Mouse (Mus musculus) embryonic facial prominence, embryonic 15.5 days (tissue): Measurements from ENCODE around the gene Acyp2. TPM values are rescaled to one million over a fixed set of nuclear protein-coding genes. Genes with fewer than 3 reads are reported as not detected.
"Not testable (repeated sequence)": the region's sequence is repeated elsewhere in the genome, so short reads cannot be mapped to it uniquely, and the experiment has no call there.

Experiments
- ATAC-seq: fragments of 200-750 bp; cut with Nextera tagmentation; 2 replicates; pipeline ENCODE4 v1.8.0; 2017; ENCODE audit warnings: low read depth, moderate TSS enrichment; ENCODE audit not compliant: insufficient number of reproducible peaks, low FRiP score, low TSS enrichment
- H3K27ac ChIP-seq: fragments of 300-500 bp; sonication (generic); replicated peaks from 2 replicates; pipeline ENCODE4 v1.5.1; 2015; ENCODE audit warnings: mild to moderate bottlenecking, inconsistent platforms
- H3K27me3 ChIP-seq: fragments of 300-500 bp; sonication (generic); 2 replicates; pipeline ENCODE4 v1.6.1; 2015; ENCODE audit warnings: inconsistent platforms
- H3K36me3 ChIP-seq: fragments of 300-500 bp; sonication (generic); 2 replicates; pipeline ENCODE4 v1.6.1; 2015; ENCODE audit warnings: mild to moderate bottlenecking, inconsistent platforms
- H3K4me1 ChIP-seq: fragments of 300-500 bp; sonication (generic); 2 replicates; pipeline ENCODE4 v1.6.1; 2015; ENCODE audit warnings: inconsistent platforms
- H3K4me2 ChIP-seq: fragments of 300-500 bp; sonication (generic); replicated peaks from 2 replicates; pipeline ENCODE4 v1.6.1; 2015; ENCODE audit warnings: mild to moderate bottlenecking, inconsistent platforms
- H3K4me3 ChIP-seq: fragments of 300-500 bp; sonication (generic); replicated peaks from 2 replicates; pipeline ENCODE4 v1.5.1; 2015; ENCODE audit warnings: mild to moderate bottlenecking, inconsistent platforms
- H3K9ac ChIP-seq: fragments of 300-500 bp; sonication (generic); 2 replicates; pipeline ENCODE4 v1.6.1; 2015; ENCODE audit warnings: inconsistent platforms
- H3K9me3 ChIP-seq: fragments of 300-500 bp; sonication (generic); replicated peaks from 2 replicates; pipeline ENCODE4 v1.6.1; 2016; ENCODE audit warnings: inconsistent platforms
- WGBS: fragments of 180-500 bp; shearing (Covaris S2); methylation state at CpG from one replicate; pipeline ENCODE4 v1.1.7; 2015; 5-methylcytosine and 5-hydroxymethylcytosine counted together
- polyA plus RNA-seq: library from polyadenylated mRNA; unstranded; fragments of >200 nt; fragmentation: Nextera tagmentation; extraction: Ambion mirVana; gene quantifications from 2 replicates; pipeline ENCODE4 v1.2.1, GENCODE M21; 2015

Acyp2 gene
- polyA plus RNA-seq, 1 experiment from 2014 or later, result 9.2 TPM

DNA sequence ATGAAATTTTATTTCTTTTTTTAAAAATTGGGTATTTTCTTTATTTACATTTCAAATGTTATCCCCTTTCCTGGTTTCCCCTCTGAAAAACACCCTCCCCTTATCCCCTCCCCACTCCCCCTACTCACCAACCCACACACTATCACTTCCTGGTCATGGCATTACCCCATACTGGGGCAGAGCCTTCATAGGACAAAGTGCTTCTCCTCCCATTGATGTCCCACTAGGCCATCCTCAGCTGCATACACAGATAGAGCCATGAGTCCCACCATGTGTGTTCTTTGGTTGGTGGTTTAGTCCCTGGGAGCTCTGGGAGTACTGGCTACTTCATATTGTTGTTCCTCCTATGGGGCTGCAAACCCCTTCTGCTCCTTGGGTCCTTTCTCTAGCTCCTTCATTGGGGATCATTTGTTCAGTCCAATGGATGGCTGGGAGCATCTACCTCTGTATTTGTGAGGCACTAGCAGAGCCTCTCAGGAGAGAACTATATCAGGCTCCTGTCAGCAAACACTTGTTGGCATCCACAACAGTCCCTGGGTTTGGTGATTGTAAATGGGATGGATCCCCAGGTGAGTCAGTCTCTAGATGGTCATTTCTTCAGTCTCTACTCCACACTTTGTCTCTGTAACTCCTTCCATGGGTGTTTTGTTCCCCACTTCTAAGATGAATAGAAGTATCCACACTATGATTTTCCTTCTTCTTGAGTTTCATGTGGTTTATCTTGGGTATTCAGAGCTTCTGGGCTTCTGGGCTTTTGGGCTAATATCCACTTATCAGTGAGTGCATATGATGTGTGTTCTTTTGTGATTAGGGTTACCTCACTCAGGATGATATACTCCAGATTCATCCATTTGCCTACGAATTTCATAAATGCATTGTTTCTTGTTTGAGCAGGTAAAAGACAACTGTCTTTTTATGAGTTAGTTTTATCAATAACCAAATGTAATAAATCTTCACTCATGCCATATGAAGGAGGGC is 27.7 kb downstream of the Acyp2 start:
- not testable (repeated sequence) for H3K4me3 ChIP-seq, H3K4me1 ChIP-seq, H3K27ac ChIP-seq, H3K4me2 ChIP-seq, H3K36me3 ChIP-seq, H3K27me3 ChIP-seq, H3K9me3 ChIP-seq, H3K9ac ChIP-seq, ATAC-seq
- WGBS, result 73% methylated on average over 1 of the region's 1 CpGs

DNA sequence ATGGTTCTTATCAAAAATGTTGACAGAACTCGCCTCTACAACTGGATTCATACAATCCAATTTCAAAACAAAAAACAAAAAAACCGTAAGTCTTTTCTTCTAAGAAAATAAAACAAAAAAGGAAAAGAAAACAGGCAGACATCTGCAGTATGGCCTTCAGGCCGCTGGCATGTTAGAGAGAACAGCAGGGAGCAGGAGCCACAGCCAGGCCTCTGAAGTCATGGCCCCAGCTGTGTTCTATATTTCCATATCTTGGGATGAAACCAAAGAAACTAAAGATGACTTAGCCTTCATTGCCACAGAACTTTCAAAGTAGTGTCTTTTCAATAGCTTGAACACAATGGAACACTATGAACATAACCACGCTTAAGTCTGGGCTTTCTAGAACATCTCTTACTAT is 31.2 kb downstream of the Acyp2 start:
- Histone ChIP-seq H3K9me3 (no peaks in the 10 kb centered on the region), H3K27me3 (no peaks in the 10 kb centered on the region), H3K9ac (no peak overlapping the region), H3K36me3 (no peaks in the 10 kb centered on the region), H3K27ac (no peak overlapping the region), H3K4me3 (no peak overlapping the region), H3K4me1 (no peaks in the 10 kb centered on the region), H3K4me2 (no peak overlapping the region)
- no peak for ATAC-seq
- WGBS, result 71% methylated on average over 4 of the region's 4 CpGs

DNA sequence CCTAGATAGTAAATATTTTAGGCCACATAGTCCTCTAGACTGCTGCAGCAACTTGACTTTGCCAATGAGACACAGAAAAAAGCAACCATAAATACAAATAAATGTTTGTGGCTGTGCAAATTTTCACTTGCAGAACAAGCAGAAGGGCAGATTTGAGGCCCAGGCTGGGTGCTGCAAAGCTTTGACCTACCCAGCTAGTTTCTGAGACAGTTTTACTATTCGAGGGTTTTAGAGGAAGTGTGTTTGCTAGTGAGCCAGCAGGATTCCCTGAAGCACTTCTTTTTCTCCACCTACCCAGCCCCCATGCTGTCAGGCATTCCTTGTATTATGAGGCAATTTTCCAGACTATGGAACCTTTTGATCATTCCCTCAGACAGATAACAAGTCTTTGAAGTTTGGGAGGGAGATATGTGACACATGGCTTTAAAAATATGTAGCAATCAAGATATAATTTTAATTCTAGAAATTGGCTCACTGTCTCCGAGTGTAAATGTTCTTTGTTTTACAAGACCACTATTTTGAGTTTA is 31.8 kb downstream of the Acyp2 start:
- no peak overlapping the region for H3K4me3 ChIP-seq
- no peak for ATAC-seq
- no peaks in the 10 kb centered on the region for H3K9me3 ChIP-seq
- no peaks in the 10 kb centered on the region for H3K27me3 ChIP-seq
- 33% methylated on average over 2 of the region's 2 CpGs for WGBS
- H3K27ac ChIP-seq, result no peak overlapping the region
- no peaks in the 10 kb centered on the region for H3K4me1 ChIP-seq
- no peaks in the 10 kb centered on the region for H3K36me3 ChIP-seq
- H3K9ac ChIP-seq, result no peak overlapping the region
- H3K4me2 ChIP-seq, result no peak overlapping the region

DNA sequence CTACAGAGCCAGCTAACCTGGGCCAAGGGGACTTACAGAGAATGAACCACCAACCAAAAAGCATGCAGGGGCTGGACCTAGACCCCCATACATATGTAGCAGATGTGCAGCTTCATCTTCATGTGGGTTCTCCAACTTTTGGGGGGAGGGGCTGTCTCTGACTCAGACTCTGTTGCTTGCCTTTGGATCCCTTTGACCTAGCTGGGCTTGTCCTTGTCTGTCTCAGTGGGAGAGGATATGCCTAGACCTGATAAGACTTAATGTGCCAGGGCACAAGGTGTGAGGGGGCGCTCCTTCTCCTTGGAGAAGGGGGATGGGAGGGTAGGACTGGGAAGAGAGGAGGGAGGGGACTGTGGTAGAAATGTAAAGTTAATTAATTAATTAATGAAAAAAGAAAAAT is 33.4 kb downstream of the Acyp2 start:
- ATAC-seq, result no peak
- 85% methylated on average over 1 of the region's 1 CpGs for WGBS
- H3K4me3 ChIP-seq, result no peak overlapping the region
- no peak overlapping the region for H3K9ac ChIP-seq
- no peaks in the 10 kb centered on the region for H3K4me1 ChIP-seq
- no peak overlapping the region for H3K4me2 ChIP-seq
- H3K36me3 ChIP-seq, result no peaks in the 10 kb centered on the region
- H3K9me3 ChIP-seq, result no peaks in the 10 kb centered on the region
- H3K27ac ChIP-seq, result no peak overlapping the region
- no peaks in the 10 kb centered on the region for H3K27me3 ChIP-seq

DNA sequence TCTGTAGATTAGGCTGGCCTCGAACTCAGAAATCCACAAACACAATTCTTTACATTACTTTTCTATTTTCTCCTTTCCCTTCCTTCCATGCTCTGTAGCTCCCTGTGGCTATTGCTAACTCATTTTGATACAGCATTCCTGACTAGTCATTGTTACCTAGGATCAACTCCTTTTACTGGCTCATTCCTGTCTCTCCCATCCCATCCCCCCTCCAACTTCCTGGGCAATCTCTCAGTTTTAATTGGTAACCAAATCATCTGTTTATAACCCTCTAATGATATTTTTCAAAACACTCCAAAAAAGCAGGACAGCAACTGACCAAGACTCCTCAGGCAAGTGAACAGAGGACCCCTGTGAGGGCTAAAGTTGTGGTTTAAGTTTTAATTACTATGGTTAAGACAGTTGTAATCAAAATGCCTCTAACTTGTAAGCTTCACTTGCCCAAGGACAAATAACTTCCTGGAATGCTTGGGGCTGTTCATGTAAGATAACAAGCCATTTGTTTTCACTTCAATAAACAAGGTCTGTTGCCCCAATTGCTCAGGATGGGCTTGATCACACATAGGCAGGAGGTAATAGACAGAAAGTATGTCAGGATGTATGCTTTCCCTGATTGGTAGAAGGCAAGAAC is 35.4 kb downstream of the Acyp2 start:
- H3K4me1 ChIP-seq, result no peaks in the 10 kb centered on the region
- H3K27me3 ChIP-seq, result no peaks in the 10 kb centered on the region
- H3K9ac ChIP-seq, result no peak overlapping the region
- H3K9me3 ChIP-seq, result no peaks in the 10 kb centered on the region
- H3K4me3 ChIP-seq, result no peak overlapping the region
- H3K36me3 ChIP-seq, result no peaks in the 10 kb centered on the region
- no peak for ATAC-seq
- WGBS, result 82% methylated on average over 1 of the region's 1 CpGs
- H3K27ac ChIP-seq, result no peak overlapping the region
- H3K4me2 ChIP-seq, result no peak overlapping the region

DNA sequence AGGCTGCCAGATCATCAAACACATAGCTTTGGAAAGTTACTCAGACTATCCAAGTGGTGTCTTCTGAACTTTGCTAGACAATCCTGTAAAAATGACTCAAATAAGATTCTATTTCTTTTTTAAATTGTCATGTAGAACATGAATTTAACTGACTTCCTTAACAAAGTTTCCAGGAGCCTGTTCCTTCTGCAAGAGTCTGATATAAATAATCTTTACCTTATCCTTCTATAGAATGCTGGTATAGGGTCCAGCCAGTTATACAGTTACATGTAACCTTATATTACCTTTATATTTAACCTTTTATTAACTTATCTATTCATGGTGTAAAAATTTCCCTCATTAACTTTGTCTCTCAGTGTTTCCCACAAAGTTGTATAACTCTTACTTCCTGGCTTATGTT is 36.7 kb downstream of the Acyp2 start:
- Histone ChIP-seq H3K9me3 (no peaks in the 10 kb centered on the region), H3K4me3 (no peak overlapping the region), H3K4me1 (no peaks in the 10 kb centered on the region), H3K9ac (no peak overlapping the region), H3K36me3 (no peaks in the 10 kb centered on the region), H3K27ac (no peak overlapping the region), H3K27me3 (no peaks in the 10 kb centered on the region), H3K4me2 (no peak overlapping the region)
- ATAC-seq, result no peak

DNA sequence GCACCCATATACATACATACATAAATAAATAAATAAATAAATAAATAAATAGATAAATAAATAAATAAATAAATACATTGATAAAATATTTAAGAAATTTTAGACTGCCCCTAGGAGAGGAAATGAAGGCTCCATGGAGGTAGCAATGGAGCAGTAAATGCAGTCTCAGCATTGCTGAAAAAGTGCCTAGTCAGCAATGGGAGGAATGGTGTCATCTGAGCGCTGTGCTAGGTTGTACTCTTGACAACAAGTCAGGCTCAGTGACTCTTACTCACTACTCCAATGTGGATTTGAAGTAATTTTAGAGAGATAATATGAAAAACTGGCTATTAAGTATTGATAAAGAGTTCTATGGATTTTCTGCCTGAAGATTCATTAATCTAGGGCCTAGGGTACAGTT is 40.1 kb downstream of the Acyp2 start:
- Histone ChIP-seq H3K4me3 (no peak overlapping the region), H3K4me1 (no peaks in the 10 kb centered on the region), H3K9me3 (no peaks in the 10 kb centered on the region), H3K9ac (no peak overlapping the region), H3K27ac (no peak overlapping the region), H3K27me3 (no peaks in the 10 kb centered on the region), H3K36me3 (no peaks in the 10 kb centered on the region), H3K4me2 (no peak overlapping the region)
- 97% methylated on average over 1 of the region's 1 CpGs for WGBS
- no peak for ATAC-seq

DNA sequence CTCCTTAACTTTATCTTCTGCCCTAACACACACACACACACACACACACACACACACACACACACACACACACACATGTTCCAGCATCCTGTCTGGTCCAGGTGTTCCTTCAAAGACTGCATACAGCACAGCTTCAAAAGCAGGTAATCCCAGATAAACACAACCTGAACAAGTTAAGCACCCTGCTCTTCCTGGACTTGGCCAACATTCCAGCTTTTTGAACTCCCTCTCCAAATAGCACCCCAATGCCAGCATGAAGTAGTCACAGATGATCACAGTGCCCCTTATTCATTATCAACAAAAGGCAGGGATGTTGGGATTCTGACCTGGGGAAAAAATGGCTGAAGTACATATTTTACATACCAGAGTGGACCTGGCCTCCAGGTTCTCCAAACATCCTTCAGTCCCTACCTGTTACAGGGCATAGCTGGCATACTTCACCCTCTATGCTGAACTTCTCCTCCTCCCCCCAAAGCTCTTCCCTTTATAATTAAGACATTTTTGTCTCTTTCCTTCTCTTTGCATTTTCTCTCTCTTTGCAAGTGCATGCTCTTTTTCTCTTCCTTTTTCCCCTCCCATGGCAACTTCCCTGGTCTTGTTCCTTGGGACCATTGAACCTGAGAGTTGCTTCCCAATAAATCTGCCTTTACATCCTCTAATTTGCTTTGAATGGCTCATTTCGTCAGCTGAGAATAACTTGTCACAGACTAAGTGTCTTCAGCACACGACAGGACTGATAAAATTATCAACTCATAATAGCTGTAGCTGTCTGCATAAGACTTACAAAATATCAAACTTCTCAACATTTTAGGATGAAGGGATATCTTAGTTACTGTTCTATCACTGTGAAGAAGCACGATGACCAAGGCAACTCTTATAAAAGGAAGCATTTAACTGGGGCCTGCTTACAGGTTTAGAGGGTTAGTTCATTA is 41.5 kb downstream of the Acyp2 start:
- no peaks in the 10 kb centered on the region for H3K27me3 ChIP-seq
- no peak overlapping the region for H3K27ac ChIP-seq
- H3K4me3 ChIP-seq, result no peak overlapping the region
- no peak for ATAC-seq
- no peaks in the 10 kb centered on the region for H3K36me3 ChIP-seq
- H3K4me1 ChIP-seq, result no peaks in the 10 kb centered on the region
- H3K4me2 ChIP-seq, result no peak overlapping the region
- no peak overlapping the region for H3K9ac ChIP-seq
- 70% methylated on average over 3 of the region's 3 CpGs for whole genome bisulfite sequencing
- H3K9me3 ChIP-seq, result no peaks in the 10 kb centered on the region

DNA sequence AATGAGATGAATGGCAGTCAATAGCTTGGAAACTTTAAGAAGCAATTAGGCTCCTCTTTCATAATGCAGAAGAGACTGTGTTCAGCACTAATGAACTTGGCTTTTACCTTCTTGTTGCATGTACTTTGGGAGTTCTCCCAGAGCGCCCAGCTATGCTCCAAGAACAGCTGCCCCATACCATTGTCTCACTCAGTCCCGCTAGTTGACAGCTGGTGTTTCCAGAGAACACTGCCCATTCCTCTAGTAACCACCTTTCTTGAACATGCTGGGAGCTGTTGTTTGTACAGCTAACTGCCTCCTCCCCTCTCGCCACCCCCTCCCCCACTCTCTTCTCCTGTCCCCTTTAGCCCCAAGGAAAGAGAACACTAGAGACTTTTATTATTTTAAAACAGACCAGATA is 52.1 kb downstream of the Acyp2 start:
- Histone ChIP-seq H3K9me3 (no peaks in the 10 kb centered on the region), H3K4me3 (no peak overlapping the region), H3K4me1 (no peaks in the 10 kb centered on the region), H3K9ac (no peak overlapping the region), H3K4me2 (no peak overlapping the region), H3K36me3 (no peaks in the 10 kb centered on the region), H3K27ac (no peak overlapping the region), H3K27me3 (no peaks in the 10 kb centered on the region)
- no peak for ATAC-seq
- 78% methylated on average over 3 of the region's 3 CpGs for WGBS

DNA sequence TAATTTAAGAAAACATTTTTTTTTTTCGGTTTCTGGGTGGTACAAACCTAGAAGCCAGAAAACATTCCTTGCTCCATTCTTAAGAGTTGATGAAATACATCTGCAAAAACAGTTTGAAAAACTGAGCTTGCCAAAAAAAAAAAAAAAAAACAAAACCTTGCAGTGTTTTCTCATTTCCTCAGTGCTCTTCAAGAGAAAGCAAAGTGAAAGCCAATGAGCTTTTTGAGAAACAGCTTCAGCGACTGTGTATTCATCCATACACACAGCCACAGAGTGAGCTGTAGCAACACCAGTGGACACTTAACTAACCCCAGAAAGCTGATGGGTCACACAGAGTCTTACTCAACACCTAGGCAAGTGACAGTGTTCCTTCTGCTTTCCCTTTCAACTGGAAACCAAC is 69.4 kb downstream of the Acyp2 start:
- 0 out of 2 replicates have a peak, but pooled peaks cover 6% of the 10 kb centered on the region for H3K9me3 ChIP-seq
- H3K4me3 ChIP-seq, result no peak overlapping the region
- H3K9ac ChIP-seq, result no peak overlapping the region
- no peaks in the 10 kb centered on the region for H3K4me1 ChIP-seq
- no peaks in the 10 kb centered on the region for H3K36me3 ChIP-seq
- H3K4me2 ChIP-seq, result no peak overlapping the region
- ATAC-seq, result no peak
- 44% methylated on average over 2 of the region's 2 CpGs for WGBS
- H3K27ac ChIP-seq, result peak overlapping the region; percentile 55
- no peaks in the 10 kb centered on the region for H3K27me3 ChIP-seq

DNA sequence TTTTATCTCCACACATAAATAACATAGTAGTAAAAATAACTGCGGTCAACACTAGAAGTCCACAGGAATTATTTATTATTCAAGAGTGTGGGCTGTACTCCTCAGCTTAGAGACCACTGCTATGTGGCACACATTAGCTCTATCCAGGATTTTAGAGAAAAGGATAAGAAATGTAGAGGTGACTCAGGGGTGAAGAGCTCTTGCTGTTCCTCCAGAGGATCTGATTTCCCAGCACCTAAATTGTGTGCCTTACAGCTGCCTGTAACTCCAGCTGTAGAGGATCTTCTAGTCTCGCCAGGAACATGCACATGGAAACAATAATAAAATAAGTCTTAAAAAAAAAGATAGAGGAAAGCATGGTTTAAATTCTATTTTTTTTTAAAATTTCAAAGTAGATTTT is 70.5 kb downstream of the Acyp2 start:
- Histone ChIP-seq H3K4me2 (no peak overlapping the region), H3K4me3 (no peak overlapping the region), H3K4me1 (no peaks in the 10 kb centered on the region), H3K27me3 (no peaks in the 10 kb centered on the region), H3K9ac (no peak overlapping the region), H3K36me3 (no peaks in the 10 kb centered on the region), H3K27ac (no peak overlapping the region), H3K9me3 (0 out of 2 replicates have a peak, but pooled peaks cover 6% of the 10 kb centered on the region)
- no peak for ATAC-seq
- 51% methylated on average over 2 of the region's 2 CpGs for WGBS
